Mouse (Mus musculus) natural killer cell, adult 2 months (primary cell): ENCODE results near the gene Pold3.
"Not testable (repeated sequence)": the region's sequence is repeated elsewhere in the genome, so short reads cannot be mapped to it uniquely, and the experiment has no call there.

Experiments used
- DNase-seq, 2 experiments: peaks; one replicate each; pipeline ENCODE4 v3.0.0; 2022; ENCODE audit warnings: low spot score in 2 of 2

The Pold3 gene

DNA sequence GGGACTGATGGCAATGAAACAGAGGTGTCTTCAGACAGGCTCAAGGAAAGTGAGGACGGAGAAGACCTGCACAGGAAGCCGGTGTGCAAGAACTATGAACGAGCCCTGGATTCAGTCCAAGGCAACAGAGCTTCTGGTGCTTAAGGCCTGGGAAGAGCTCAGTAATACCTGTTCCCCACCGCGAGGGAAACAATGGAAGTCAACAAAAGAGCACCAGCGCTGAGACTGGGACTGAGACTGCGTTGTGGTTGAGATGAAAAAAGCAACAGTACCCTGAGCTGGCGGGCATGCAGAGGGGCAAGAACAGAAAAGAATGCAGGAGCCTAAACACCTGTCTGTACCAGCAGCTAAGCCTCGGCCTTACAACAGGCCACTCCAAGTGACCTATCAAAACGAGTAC is 9.9 kb downstream of the Pold3 start:
- no peak for DNase-seq

DNA sequence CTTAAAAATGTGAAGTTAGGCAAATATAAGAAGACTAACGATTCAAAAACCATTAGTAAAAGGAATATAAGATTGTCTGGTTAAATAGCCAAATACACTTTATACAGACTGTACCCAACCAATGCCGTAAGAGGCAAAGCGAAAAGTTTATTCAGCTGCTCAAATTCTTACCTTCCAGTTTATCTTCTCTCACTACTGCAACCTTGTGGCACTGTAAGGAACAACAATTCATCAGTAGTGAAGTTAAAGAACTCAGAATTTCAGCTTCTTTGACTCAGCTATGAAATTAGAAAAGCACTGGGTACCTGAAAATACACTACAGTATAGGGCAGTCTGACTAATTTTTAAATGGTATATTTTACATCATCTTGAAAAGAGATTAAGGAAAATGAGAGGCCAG is 13.0 kb downstream of the Pold3 start:
- DNase-seq: no peak

GRCm38 (mm10) chr7:100104677-100105076 is 16.7 kb downstream of the Pold3 start:
- DNase-seq: no peak

GRCm38 (mm10) chr7:100100031-100100595 is 21.3 kb downstream of the Pold3 start:
- DNase-seq: no peak

DNA sequence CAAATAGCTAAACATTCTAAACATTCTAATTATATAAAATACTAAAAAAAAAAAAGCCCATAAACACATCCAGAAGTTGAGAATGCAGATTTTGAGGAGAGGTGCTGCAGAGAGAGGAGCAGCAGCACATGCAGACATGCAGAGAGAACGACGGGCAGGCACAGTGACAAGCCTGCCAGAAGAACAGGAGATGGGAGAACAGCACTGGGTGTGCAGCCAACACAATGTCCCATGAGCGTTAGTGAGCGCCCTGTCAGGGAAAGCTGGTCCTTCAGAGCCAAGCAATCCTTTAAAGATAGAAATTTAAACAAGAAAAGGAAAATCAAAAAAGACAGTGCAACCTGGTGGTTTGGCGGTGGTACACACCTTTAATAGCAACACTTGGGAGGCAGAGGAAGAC is 34.5 kb downstream of the Pold3 start:
- DNase-seq: no peak

DNA sequence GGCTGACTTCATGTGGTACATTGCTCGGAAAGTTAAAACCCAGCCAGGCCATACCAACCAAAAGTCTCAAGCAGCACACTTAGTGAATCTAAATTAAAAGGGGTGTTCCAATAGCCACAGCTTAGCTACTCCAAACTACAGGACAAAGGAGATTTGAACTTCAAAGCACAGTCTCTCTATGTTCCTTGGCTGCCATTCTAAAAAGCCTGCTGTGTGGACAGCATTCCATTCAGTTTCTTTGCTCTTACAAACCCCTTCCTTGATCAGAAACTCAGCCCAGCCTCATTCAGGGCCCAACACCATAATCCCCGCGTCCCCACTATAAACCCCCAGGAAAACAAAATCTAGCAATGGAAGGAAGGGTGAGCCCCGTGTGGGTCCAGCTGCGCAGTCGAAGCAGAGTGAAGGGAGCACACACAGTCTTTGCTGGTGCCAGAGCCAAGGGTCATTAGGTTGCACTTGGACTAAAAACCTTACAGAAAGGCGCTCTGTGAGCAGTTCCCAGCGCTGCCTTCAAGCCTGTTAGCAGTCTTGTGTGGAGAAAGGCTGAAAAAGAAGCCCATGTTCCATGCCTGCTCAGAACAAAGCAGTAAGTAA is 35.1 kb downstream of the Pold3 start:
- no peak for DNase-seq

DNA sequence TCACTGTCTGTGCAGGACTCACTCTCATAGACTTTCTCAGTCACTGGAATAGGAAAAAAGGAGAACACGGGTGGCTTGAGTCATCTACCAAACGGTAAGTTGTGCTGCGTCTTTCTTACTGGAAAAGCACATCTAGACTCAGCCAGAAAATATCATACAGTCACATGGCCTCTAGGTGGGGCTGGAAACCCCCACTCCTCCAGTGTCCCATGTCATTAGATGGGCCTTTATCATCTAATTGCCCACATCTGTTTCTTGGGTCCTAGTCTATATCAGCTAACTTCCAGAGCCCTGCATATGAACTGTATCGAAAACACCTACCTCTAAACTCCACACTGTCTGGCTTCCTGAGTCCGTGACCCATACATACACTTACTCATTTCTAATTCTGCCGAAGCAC is 37.6 kb downstream of the Pold3 start:
- DNase-seq: no peak

DNA sequence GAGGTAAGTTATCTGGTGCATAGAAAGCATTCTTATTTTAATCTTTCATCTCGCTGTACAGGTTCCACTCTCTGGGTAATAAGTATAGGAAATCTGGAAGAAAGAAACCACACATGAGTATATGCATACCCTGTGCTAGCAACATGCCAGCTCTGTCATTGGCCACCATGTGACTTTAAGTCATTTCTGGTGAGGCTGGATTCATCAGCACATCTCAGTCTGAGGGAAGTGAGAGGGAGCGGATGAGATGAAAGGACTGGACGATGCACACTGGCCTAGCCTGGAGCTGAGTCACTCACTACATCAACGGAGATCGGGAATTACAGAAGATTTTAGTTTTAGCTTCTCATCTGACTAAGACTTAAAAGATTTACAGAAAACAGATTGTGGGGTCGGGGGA is 38.5 kb downstream of the Pold3 start:
- DNase-seq: no peak

DNA sequence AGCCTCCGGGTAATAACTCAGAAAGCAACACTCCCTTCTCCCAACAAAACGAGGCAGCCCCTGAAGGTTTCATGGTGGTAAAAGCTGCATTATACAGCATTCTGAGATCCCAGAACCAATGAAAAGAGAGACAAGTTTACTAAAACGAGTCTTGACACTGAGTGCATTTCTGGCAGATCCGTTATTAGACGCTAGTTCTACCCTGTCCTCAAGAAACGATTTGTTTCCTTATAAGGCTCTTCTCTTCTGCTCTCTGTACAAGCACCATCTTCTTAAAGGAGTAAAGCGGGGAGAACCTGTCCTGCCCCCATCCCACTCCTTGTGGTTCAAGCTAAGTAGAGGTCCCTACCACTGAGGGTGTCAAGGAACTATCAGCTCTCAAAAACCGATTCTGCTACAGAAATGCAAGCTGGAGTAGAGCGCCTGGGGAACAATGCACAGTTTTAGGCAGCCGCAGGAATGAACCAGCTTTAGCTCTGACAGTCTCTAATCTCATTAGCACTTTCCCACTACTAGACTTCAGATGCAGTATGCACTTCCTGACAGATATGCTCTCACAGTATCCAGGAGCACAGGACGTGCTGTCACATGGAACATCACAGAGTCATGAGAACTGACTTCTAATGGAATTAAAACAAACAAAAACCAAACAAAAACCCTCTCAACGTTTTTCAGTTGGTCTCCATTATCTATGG is 41.1 kb downstream of the Pold3 start:
- no peak for DNase-seq

GRCm38 (mm10) chr7:100077071-100077470 is 44.3 kb downstream of the Pold3 start:
- no peak for DNase-seq

GRCm38 (mm10) chr7:100076296-100076695 is 45.1 kb downstream of the Pold3 start:
- DNase-seq: no peak

GRCm38 (mm10) chr7:100073959-100074358 is 47.4 kb downstream of the Pold3 start:
- no peak for DNase-seq

- not testable (repeated sequence) for DNase-seq
Observed at GRCm38 (mm10) chr7:100052991-100053390, 68.4 kb downstream of the Pold3 start.

DNA sequence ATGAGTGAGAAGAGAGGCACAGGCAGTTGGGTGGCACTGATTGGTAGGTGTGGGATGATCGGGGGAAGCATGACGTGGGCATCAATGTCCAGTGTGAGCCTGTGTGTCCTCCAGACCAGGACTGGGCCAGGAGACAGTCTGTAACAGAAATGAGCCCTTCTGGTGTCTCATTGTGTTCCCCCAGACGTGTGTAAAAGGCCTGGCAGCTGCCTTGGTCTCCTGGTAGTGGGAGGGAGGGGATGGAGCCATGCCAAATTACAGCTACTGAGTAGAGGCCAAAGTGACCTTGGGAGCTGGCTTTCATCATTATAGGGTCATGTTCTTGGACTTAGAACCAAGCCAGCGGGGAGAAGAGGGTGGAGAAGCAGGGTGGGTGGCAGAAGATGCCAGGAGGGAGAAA is 69.5 kb downstream of the Pold3 start:
- DNase-seq: no peak

GRCm38 (mm10) chr7:100046486-100046885 is 74.9 kb downstream of the Pold3 start:
- DNase-seq: no peak

- no peak for DNase-seq
Observed at GRCm38 (mm10) chr7:100043605-100044031, 77.7 kb downstream of the Pold3 start.

DNA sequence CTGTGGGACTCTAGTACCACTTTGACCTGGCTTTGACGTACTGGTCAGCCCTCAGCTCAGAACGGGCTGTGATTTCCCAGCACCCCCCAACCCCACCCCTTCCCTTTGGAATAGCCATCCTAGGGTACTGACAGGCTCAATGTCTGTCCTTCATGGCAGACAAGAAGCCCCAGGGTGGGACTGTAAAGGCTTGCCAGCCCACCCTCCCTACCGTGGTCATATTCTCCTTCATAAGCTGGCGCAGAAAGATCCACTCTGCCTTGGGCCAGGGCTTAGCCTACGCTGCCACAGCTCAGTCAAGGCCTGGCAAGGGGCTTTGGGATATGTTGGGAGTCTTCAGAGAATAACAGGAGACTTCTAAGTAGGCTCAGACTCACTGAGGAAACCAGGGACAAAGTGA is 78.3 kb downstream of the Pold3 start:
- no peak for DNase-seq

GRCm38 (mm10) chr7:100042120-100042519 is 79.2 kb downstream of the Pold3 start:
- DNase-seq: no peak

DNA sequence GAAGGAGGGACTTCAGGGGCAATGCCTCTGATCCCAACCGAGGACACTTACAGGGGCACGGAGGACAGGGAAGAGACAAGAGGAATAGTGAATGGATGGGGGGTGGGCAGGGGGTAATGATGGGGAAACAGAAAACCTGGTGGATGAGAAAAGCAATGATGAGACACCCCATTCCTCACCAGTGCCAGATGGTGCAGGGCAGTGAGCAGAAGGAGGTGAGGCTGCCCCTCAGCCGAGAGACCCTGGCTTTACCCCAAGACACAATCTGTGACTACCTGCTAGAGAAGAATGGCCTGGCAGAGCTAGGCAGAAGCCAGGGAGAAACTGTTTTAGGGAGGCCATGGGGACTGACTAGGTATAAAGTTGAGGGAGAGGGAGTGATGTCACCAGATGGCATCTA is 84.9 kb downstream of the Pold3 start:
- DNase-seq: no peak

DNA sequence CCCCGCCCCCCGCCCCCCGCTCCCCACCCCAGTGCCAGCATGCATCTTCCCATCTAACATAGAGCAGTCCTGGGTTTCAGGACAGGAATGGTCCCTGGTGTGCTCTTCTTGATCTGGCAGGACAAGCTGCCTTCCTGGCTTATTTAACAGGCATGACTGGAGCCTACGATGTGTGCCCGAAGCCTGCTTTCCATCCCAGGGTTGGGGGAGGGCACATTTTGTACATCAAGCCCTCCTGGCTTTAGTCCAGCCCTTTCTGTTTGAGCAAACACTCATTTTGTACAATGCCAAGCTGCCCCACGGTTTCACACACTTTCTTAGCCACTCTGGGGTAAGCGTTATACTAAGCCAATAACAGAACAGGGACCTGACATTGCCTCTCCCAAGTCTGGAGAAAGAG is 85.3 kb downstream of the Pold3 start:
- no peak for DNase-seq

- DNase-seq: no peak
Observed at GRCm38 (mm10) chr7:100034815-100035463, 86.4 kb downstream of the Pold3 start.

DNA sequence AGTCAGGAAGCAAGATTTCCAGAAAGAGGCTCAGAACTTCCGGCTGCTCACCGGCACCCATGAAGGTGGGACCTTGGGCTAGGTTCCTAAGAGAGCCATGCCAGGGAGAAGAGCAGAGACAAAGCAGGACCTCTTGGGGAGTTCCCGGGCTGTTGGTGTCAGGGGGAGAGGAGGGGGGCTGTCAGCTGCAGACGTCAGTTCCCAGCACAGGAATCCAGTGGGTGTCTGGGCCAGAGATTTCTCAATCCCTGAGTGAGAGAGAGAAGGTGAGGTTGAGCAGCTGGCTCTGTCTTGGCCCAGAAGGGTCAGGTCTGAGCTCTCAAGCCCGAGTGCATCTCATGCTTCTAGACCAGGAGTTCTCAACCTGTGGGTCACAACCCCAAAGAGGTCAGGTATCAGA is 87.7 kb downstream of the Pold3 start:
- no peak for DNase-seq
